Mouse (Mus musculus) G1E (cell line): ENCODE measurements at regions not wholly inside any gene's neighbourhood (a gene's known extent, or its start where the extent isn't known, plus 50 kb on each side); places are given as distances from the start of the nearest gene placed in this dataset.

Experiments
- ATAC-seq: 2 replicates; pipeline ENCODE4 v1.8.0; 2016; ENCODE audit warnings: mild to moderate bottlenecking; ENCODE audit not compliant: insufficient number of reproducible peaks, poor library complexity, low FRiP score, severe bottlenecking; ENCODE audit errors: extremely low read depth
- DNase-seq: peaks from one replicate; pipeline ENCODE4 v3.0.0; 2012; ENCODE audit warnings: low spot score
- H3K27me3 ChIP-seq: 2 replicates; pipeline ENCODE4 v1.6.1; 2012; ENCODE audit warnings: mild to moderate bottlenecking, low read length, inconsistent platforms; ENCODE audit not compliant: insufficient read depth
- H3K36me3 ChIP-seq: replicated peaks from 2 replicates; pipeline ENCODE3; 2012; ENCODE audit warnings: mild to moderate bottlenecking, inconsistent platforms
- H3K4me1 ChIP-seq: 2 replicates; pipeline ENCODE4 v1.6.1; 2012; ENCODE audit warnings: low read depth, low read length, inconsistent platforms, mixed read lengths; ENCODE audit not compliant: insufficient read depth
- H3K4me3 ChIP-seq: 2 replicates; pipeline ENCODE4 v1.5.1; 2012; ENCODE audit warnings: low read depth, mild to moderate bottlenecking, inconsistent platforms, low read length, moderate library complexity, mixed read lengths
- H3K9me3 ChIP-seq: replicated peaks from 2 replicates; pipeline ENCODE4 v1.6.1; 2012; ENCODE audit warnings: inconsistent platforms
- CTCF ChIP-seq: IDR thresholded peaks from 2 replicates; pipeline ENCODE4 v1.5.1; 2012; ENCODE audit warnings: low read depth, low read length, inconsistent platforms, mixed read lengths
- GATA1 ChIP-seq: IDR thresholded peaks from 2 replicates; pipeline ENCODE4 v1.6.1; 2012; ENCODE audit warnings: borderline replicate concordance, low read length, inconsistent platforms, mixed read lengths
- GATA2 ChIP-seq: IDR thresholded peaks from 2 replicates; pipeline ENCODE4 v1.6.1; 2012; ENCODE audit warnings: low read depth, low read length, inconsistent platforms, borderline replicate concordance
- POLR2AphosphoS5 ChIP-seq: IDR thresholded peaks from 2 replicates; pipeline ENCODE4 v1.6.1; 2012; ENCODE audit warnings: low read depth, low read length, inconsistent platforms; ENCODE audit not compliant: insufficient replicate concordance
- TAL1 ChIP-seq: conservative IDR thresholded peaks from 2 replicates; pipeline ENCODE4 v1.6.1; 2012; ENCODE audit warnings: low read depth, low read length, inconsistent platforms, mixed read lengths

DNA sequence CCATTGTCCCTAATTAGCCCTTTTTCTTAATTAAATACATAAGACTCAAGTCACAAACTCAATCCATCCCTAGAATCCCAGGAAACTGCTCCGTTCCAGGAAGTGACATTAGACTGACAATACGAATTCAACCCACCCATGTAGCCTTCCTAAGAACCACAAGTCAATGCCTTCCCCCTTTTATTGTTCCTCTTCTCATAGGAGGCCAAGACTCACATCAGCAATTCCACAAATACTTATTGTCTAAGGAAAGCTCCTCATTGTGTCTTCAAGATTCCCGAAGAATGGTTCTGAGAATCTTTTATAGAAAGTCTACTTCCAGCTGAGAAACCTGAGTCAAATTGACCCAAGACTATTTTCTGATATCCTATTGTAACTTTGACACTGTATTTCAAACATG is 147.3 kb downstream of the Dmac1 start:
- DNase-seq (no peak), ATAC-seq (no peak)
- Histone ChIP-seq H3K27me3 (no peaks in the 10 kb centered on the region), H3K36me3 (no peaks in the 10 kb centered on the region), H3K4me3 (no peak overlapping the region), H3K4me1 (no peaks in the 10 kb centered on the region), H3K9me3 (no peaks in the 10 kb centered on the region)
- TF ChIP-seq CTCF (no peak), POLR2AphosphoS5 (no peak), GATA1 (no peak), TAL1 (no peak), GATA2 (no peak)

DNA sequence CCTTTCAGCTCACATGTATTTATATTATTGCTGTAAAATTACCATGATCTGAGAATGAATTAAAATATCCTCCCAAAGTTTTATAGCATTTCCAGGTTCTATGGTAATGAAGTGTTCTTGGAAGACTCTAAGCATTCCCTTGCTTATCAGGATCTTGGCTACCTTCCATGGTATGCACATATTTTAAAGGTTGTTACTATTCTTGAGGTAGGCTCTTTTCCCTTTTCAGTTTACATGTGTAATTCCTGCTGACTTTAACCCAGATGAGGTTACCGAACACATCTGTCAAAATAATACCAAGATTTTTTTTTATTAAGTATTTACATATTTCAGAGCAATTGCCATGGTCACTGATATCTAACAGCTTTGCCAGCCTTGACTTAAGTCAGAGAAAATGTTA is 162.2 kb downstream of the Dmac1 start:
- DNase-seq (no peak), ATAC-seq (no peak)
- H3K4me3 ChIP-seq = no peak overlapping the region
- H3K9me3 ChIP-seq = no peaks in the 10 kb centered on the region
- H3K27me3 ChIP-seq = no peaks in the 10 kb centered on the region
- H3K4me1 ChIP-seq = no peaks in the 10 kb centered on the region
- no peaks in the 10 kb centered on the region for H3K36me3 ChIP-seq
- no peak for TF ChIP-seq GATA2
- TF ChIP-seq CTCF = no peak
- TF ChIP-seq GATA1 = no peak
- TF ChIP-seq POLR2AphosphoS5 = no peak
- TF ChIP-seq TAL1 = no peak

DNA sequence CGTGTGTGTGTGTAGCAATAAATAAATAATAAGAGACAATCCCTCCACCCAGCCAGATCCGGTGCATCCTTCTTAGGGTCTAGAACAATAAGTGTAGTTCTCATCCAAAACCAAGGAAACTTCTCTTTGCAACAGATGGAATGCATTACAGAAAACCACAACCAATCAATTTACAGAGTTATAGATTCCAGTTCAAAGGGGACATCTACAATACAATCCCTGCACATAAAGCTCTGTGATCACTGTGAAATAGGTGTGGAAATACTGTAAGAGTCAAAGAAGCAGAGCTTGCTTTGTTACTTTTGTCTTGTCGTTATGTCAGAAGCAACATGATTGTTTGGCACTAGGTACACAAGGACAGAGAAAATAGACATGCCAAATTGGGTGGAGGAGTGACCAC is 162.8 kb downstream of the Dmac1 start:
- no peaks in the 10 kb centered on the region for H3K4me1 ChIP-seq
- ATAC-seq (no peak), DNase-seq (no peak)
- no peak overlapping the region for H3K4me3 ChIP-seq
- TF ChIP-seq GATA1 (no peak), GATA2 (no peak), TAL1 (no peak), CTCF (no peak), POLR2AphosphoS5 (no peak)
- no peaks in the 10 kb centered on the region for H3K27me3 ChIP-seq
- no peaks in the 10 kb centered on the region for H3K36me3 ChIP-seq
- no peaks in the 10 kb centered on the region for H3K9me3 ChIP-seq

GRCm38 (mm10) chr4:75065782-75066181 is 212.3 kb downstream of the Dmac1 start:
- no peak for TF ChIP-seq TAL1
- TF ChIP-seq CTCF = no peak
- no peak for TF ChIP-seq GATA1
- no peak for TF ChIP-seq POLR2AphosphoS5
- TF ChIP-seq GATA2 = no peak
- Histone ChIP-seq H3K36me3 (no peaks in the 10 kb centered on the region), H3K9me3 (no peaks in the 10 kb centered on the region), H3K4me3 (no peak overlapping the region), H3K27me3 (no peaks in the 10 kb centered on the region), H3K4me1 (no peaks in the 10 kb centered on the region)
- DNase-seq = no peak
- no peak for ATAC-seq

GRCm38 (mm10) chr4:75063275-75063674 is 214.8 kb downstream of the Dmac1 start:
- ATAC-seq (no peak), DNase-seq (no peak)
- Histone ChIP-seq H3K4me3 (no peak overlapping the region), H3K36me3 (no peaks in the 10 kb centered on the region), H3K27me3 (no peaks in the 10 kb centered on the region), H3K9me3 (no peaks in the 10 kb centered on the region), H3K4me1 (no peaks in the 10 kb centered on the region)
- TF ChIP-seq GATA2 (no peak), CTCF (no peak), GATA1 (no peak), TAL1 (no peak), POLR2AphosphoS5 (no peak)

- H3K9me3 ChIP-seq = no peaks in the 10 kb centered on the region
- no peak overlapping the region for H3K4me3 ChIP-seq
- H3K36me3 ChIP-seq = no peaks in the 10 kb centered on the region
- ATAC-seq (no peak), DNase-seq (no peak)
- peaks cover 6% of the 10 kb centered on the region; the same call in 1 of the 2 replicates for H3K4me1 ChIP-seq
- H3K27me3 ChIP-seq = no peaks in the 10 kb centered on the region
- TF ChIP-seq CTCF (no peak), GATA2 (no peak), POLR2AphosphoS5 (no peak), TAL1 (no peak), GATA1 (no peak)
These were observed 234.6 kb downstream of the Dmac1 start for GRCm38 (mm10) chr4:75043510-75043909.

GRCm38 (mm10) chr4:75042640-75043039 is 235.5 kb downstream of the Dmac1 start:
- ATAC-seq (no peak), DNase-seq (no peak)
- no peak overlapping the region for H3K4me3 ChIP-seq

More at GRCm38 (mm10) chr4:75042640-75043039, 235.5 kb downstream of the Dmac1 start:
- peaks cover 6% of the 10 kb centered on the region; the same call in 1 of the 2 replicates for H3K4me1 ChIP-seq
- H3K36me3 ChIP-seq = no peaks in the 10 kb centered on the region
- no peaks in the 10 kb centered on the region for H3K27me3 ChIP-seq
- no peak for TF ChIP-seq TAL1
- no peak for TF ChIP-seq GATA2
- no peak for TF ChIP-seq GATA1
- no peak for TF ChIP-seq CTCF
- no peak for TF ChIP-seq POLR2AphosphoS5
- no peaks in the 10 kb centered on the region for H3K9me3 ChIP-seq
